Mouse (Mus musculus) brown adipose tissue, adult 24 weeks (tissue): ENCODE measurements at regions not wholly inside any gene's neighbourhood (a gene's known extent, or its start where the extent isn't known, plus 50 kb on each side); places are given as distances from the start of the nearest gene placed in this dataset.

Experiments
- H3K27ac ChIP-seq: fragments of 200-500 bp; replicated peaks from 2 replicates; pipeline ENCODE4 v1.5.1; 2012; ENCODE audit warnings: low read depth, mild to moderate bottlenecking, low read length
- H3K4me1 ChIP-seq: fragments of 200-500 bp; 2 replicates; pipeline ENCODE4 v1.6.1; 2012; ENCODE audit warnings: low read length, mixed read lengths; ENCODE audit not compliant: control insufficient read depth, insufficient read depth, insufficient read length
- H3K4me3 ChIP-seq: fragments of 200-500 bp; 2 replicates; pipeline ENCODE4 v1.5.1; 2012; ENCODE audit warnings: low read depth, mild to moderate bottlenecking, low read length, moderate library complexity; ENCODE audit not compliant: insufficient read depth

DNA sequence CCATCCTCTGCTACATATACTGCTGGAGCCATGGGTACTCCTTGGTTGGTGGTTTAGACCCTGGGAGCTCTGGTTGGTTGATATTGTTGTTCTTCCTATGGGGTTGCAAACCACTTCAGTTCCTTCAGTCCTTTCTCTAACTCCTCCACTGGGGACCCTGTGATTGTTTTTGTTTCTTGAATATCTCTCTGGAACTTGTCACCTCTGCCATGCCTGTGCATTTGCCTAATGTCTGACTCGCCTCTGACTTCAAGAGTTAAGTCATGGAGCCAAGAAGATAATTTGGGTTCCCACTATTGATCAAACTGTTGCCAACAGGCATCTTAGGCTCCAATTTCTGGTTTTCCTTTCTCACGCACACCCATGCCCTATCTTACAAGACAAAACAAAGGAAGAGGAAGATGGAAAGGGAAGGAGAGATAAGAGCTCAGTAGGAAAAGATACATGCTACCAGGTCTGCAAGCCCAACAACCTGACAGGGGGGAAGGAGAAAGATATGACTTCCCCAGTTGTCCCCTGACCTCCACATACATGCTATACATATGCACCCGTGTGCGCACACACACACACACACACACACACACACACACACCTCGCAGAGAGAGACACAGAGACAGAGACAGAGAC, 172.3 kb downstream of the Npr3 start:
- Histone ChIP-seq H3K27ac (no peak overlapping the region), H3K4me3 (no peak overlapping the region), H3K4me1 (no peaks in the 10 kb centered on the region)

DNA sequence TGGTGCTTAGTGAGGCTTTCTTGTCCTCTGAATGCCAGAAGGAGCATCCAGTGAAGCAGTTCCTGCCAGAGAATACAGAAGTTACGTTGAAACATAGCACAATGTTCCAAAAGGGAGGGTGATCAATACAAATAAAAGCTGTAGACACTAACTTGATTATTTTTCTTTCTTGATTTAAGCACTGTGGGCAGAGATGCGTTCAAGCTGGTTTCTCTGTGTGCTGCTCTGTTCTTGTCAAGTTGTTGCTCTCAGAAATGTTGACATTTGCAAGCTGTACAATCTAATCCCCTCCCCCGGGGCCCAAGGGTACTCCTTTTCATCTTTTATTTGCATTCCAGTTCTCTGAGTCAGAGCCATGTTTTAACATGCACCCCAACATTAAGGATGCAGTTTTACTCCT, 177.7 kb downstream of the Npr3 start:
- Histone ChIP-seq H3K27ac (no peak overlapping the region), H3K4me1 (no peaks in the 10 kb centered on the region), H3K4me3 (no peak overlapping the region)

- no peak overlapping the region for H3K4me3 ChIP-seq
- H3K4me1 ChIP-seq: no peaks in the 10 kb centered on the region
- no peak overlapping the region for H3K27ac ChIP-seq
These were observed 181.2 kb downstream of the Npr3 start for GRCm38 (mm10) chr15:11725620-11726530.

GRCm38 (mm10) chr15:11720645-11721044, 186.4 kb downstream of the Npr3 start:
- no peak overlapping the region for H3K4me3 ChIP-seq
- H3K27ac ChIP-seq: no peak overlapping the region
- no peaks in the 10 kb centered on the region for H3K4me1 ChIP-seq

DNA sequence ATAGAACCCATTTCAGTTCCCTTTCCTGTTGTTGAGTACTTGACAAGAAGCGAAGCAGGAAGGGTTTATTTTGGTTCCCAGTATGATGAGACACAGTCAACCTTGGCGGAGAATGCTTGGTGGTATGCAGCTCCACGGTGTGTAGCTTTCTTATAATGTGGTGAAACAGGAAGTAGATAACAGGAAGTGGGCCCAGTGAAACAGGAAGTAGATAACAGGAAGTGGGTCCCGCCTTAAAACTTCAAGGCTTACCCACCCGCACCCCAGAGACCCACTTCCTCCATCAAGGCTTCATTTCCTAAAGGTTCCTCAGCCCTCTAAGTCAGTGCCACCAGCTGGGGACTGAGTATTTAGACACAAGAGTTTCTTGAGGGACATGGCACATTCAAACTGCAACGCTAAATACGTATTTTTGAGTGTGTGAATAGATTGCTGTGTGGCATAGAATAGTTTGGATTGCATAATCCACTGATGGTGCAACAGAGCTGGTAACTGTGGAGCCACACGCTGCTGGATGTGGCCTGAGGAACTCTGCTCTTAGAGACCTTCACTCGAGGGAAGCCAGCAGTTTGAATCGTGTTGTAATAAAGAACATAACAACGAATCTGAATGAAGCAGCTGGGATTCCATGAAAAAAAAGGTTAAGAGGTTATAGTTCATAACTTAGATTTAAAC, 190.8 kb downstream of the Npr3 start:
- no peak overlapping the region for H3K4me3 ChIP-seq
- no peak overlapping the region for H3K27ac ChIP-seq
- H3K4me1 ChIP-seq: no peaks in the 10 kb centered on the region

GRCm38 (mm10) chr15:11712481-11713274, 194.4 kb downstream of the Npr3 start:
- H3K4me3 ChIP-seq: no peak overlapping the region
- H3K27ac ChIP-seq: no peak overlapping the region
- H3K4me1 ChIP-seq: no peaks in the 10 kb centered on the region

DNA sequence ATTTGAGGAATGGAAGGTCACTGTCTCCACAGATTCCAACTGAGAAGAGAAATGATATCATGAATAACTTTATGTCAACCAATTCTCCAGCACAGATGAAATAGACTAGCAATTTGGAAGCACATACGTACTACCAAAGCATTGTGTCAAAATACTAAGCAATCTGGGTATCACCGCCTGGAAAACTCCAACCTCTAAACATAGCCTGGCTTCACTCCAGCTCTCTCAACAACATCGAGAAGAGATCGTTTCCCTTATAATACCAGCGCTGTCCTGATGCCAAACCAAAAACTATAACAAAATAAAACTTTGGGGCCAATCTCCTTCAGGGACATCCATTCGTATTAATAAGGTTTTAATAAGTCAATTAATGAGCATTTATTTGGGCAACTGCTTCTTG, 205.8 kb downstream of the Npr3 start:
- Histone ChIP-seq H3K4me1 (no peaks in the 10 kb centered on the region), H3K27ac (no peak overlapping the region), H3K4me3 (no peak overlapping the region)

DNA sequence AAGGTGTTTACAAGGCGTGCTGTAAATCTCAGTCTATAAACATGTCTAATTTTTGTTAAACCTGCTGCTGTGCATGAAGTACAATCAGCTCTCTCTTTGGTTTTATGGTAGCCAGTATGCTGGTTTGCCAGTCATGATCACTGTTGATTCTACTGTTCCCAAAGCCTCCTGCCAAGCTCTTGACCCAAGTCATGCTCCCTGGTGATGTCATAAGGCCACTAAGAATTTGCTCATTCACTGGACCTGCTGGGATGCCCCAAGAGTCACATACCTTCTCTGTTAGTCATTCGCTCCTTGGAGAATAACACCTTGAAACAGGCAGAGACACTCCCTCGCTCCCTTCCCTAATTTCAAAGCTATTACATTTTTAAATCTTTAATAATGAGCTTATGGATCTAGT, 207.2 kb downstream of the Npr3 start:
- H3K27ac ChIP-seq: no peak overlapping the region
- no peak overlapping the region for H3K4me3 ChIP-seq
- no peaks in the 10 kb centered on the region for H3K4me1 ChIP-seq

DNA sequence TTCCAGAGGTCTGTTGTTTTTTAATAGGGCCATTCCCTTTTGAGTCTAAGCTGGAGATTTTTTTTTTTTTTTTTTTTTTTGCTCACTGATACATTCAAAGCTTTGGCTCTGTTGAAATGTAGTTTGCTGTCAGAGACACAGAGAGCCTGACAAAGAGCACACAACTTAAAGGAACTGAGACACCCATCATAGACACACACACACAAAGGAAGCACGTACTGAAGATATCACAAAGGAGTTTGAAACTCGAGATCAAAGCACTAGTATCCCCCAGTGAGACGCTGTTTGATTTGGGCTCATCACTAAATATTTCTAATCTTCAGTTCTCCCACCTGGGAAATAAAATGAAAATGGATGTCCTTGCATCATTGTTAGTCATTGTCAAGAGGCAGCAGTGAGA, 210.0 kb downstream of the Npr3 start:
- H3K27ac ChIP-seq: no peak overlapping the region
- H3K4me3 ChIP-seq: no peak overlapping the region
- no peaks in the 10 kb centered on the region for H3K4me1 ChIP-seq

DNA sequence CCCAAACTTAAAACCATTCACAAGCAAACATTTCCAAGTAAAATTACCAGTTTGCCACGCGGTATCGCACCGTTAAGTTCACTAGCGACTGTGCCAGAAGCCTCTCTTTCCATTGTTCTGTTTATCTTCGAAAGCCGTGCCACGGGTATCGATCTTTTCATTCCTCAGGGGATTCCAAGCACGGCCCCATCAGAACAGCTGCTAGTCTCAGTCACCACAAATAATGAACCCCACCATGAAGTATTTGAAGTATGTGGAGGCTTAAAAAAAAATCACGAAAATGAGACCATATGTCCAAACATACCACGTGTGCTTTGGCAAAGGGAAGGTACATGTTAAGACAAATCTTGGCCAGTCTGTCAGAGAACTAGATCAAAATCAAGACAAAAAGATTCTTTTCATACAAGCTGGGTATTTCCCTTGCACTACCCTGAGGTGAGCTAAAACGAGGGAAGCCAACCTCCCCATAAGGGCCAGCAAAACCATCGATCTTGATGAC, 213.3 kb downstream of the Npr3 start:
- H3K4me1 ChIP-seq: no peaks in the 10 kb centered on the region
- no peak overlapping the region for H3K27ac ChIP-seq
- H3K4me3 ChIP-seq: no peak overlapping the region

DNA sequence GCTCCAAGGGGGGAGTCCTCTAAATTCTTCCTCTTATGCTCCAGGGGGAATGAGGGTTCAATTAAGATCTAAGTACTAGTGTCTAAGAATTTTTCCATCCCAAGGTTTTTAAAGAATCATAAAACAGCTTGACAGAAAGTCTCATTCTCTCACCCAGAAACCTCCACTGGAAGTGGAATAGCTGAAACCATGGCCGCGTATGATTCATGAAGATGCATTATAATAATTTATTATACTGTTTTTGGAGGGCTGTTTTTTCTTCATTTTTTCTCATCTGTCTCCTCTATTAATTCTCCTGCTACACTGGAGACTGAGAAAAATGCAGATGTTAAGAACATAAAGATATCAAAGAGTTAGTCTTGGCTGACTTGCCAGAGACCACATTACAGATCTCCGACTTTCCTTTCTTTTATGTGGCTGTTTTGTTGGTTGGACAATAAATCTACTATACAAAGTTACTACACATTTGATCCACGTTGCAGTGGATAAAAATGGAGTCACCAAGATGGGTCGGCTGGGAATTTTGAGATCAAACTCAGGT, 242.2 kb downstream of the Npr3 start:
- H3K4me1 ChIP-seq: no peaks in the 10 kb centered on the region
- H3K27ac ChIP-seq: no peak overlapping the region
- no peak overlapping the region for H3K4me3 ChIP-seq

DNA sequence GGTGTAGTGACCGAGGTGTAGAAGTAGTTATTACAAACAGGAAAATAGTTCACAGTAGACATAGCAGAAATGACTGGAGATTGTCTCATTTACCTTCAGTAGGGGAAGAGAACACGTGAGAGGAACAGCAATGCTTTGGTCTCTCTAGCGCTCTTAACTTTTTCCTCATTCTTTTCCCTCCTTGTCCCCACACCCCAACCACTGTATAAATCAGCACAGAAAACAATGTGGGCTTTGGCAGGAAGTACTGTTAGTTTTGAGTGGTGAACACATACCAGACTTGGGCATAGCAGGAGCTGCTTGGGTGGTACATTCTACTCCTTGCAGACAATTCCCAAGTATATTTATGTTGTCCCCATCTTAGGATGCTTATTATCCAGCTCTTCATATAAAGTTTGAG, 251.9 kb downstream of the Npr3 start:
- no peak overlapping the region for H3K4me3 ChIP-seq
- H3K27ac ChIP-seq: no peak overlapping the region
- no peaks in the 10 kb centered on the region for H3K4me1 ChIP-seq

- H3K4me1 ChIP-seq: no peaks in the 10 kb centered on the region
- no peak overlapping the region for H3K4me3 ChIP-seq
- H3K27ac ChIP-seq: no peak overlapping the region
These were observed 246.8 kb upstream of the Tars start for GRCm38 (mm10) chr15:11646241-11646640.

- no peak overlapping the region for H3K4me3 ChIP-seq
- peak overlapping the region; percentile 43; the same call in 1 of the 2 replicates for H3K27ac ChIP-seq
- H3K4me1 ChIP-seq: no peaks in the 10 kb centered on the region
These were observed 245.3 kb upstream of the Tars start for GRCm38 (mm10) chr15:11644779-11645178.
